Mouse (Mus musculus): ENCODE measurements around the gene Tbcc.
"Not testable (repeated sequence)": the region's sequence is repeated elsewhere in the genome, so short reads cannot be mapped to it uniquely, and the experiment has no call there.

The Tbcc gene

GRCm38 (mm10) chr17:46890116-46890815 lies at the start of gene Tbcc:
TSS of gene Tbcc (plus strand) at chr17:46890684.
- in situ Hi-C loops (cut with MboI, MseI) = no loop called here

- in situ Hi-C loops (cut with MboI, MseI) = loop anchor here in 1 of 2 experiments (5.0 kb wide), 1 partner anchor 51 kb away; no protein-coding TSS in a partner anchor
Observed at GRCm38 (mm10) chr17:46843022-46843421, 47.5 kb upstream of the Tbcc start.

- in situ Hi-C loops (cut with MboI, MseI) = loop anchor here in 1 of 2 experiments (5.0 kb wide), 1 partner anchor 51 kb away; no protein-coding TSS in a partner anchor
Observed at GRCm38 (mm10) chr17:46843716-46844115, 46.8 kb upstream of the Tbcc start.

- in situ Hi-C loops (cut with MboI, MseI) = loop anchor here in 1 of 2 experiments (5.0 kb wide), 1 partner anchor 53 kb away; no protein-coding TSS in a partner anchor
Observed at GRCm38 (mm10) chr17:46844811-46845210, 45.7 kb upstream of the Tbcc start.

GRCm38 (mm10) chr17:46845262-46845661 lies 45.2 kb upstream of the Tbcc start:
- in situ Hi-C loops (cut with MboI, MseI) = no loop called here

GRCm38 (mm10) chr17:46846573-46846972 lies 43.9 kb upstream of the Tbcc start:
- in situ Hi-C loops (cut with MboI, MseI) = not testable (repeated sequence)

- in situ Hi-C loops (cut with MboI, MseI) = no loop called here
Observed at GRCm38 (mm10) chr17:46847206-46847605, 43.3 kb upstream of the Tbcc start.

GRCm38 (mm10) chr17:46852725-46853124 lies 37.8 kb upstream of the Tbcc start:
- in situ Hi-C loops (cut with MboI, MseI) = no loop called here

GRCm38 (mm10) chr17:46853281-46853680 lies 37.2 kb upstream of the Tbcc start:
- in situ Hi-C loops (cut with MboI, MseI) = no loop called here

- in situ Hi-C loops (cut with MboI, MseI) = no loop called here
Observed at GRCm38 (mm10) chr17:46854096-46854495, 36.4 kb upstream of the Tbcc start.

GRCm38 (mm10) chr17:46854640-46855110 lies 35.8 kb upstream of the Tbcc start:
- in situ Hi-C loops (cut with MboI, MseI) = no loop called here

- in situ Hi-C loops (cut with MboI, MseI) = no loop called here
Observed at GRCm38 (mm10) chr17:46855328-46856106, 35.0 kb upstream of the Tbcc start.

GRCm38 (mm10) chr17:46856107-46856388 lies 34.4 kb upstream of the Tbcc start:
- in situ Hi-C loops (cut with MboI, MseI) = no loop called here

GRCm38 (mm10) chr17:46856471-46857360 lies 33.8 kb upstream of the Tbcc start:
- in situ Hi-C loops (cut with MboI, MseI) = no loop called here

- in situ Hi-C loops (cut with MboI, MseI) = no loop called here
Observed at GRCm38 (mm10) chr17:46857361-46857902, 33.1 kb upstream of the Tbcc start.

GRCm38 (mm10) chr17:46857903-46858748 lies 32.4 kb upstream of the Tbcc start, which contains the start of gene Bicral:
TSS of gene Bicral (minus strand) at chr17:46858482.
- in situ Hi-C loops (cut with MboI, MseI) = no loop called here

- in situ Hi-C loops (cut with MboI, MseI) = no loop called here
Observed at GRCm38 (mm10) chr17:46858749-46859444, 31.6 kb upstream of the Tbcc start.

GRCm38 (mm10) chr17:46860120-46860519 lies 30.4 kb upstream of the Tbcc start:
- in situ Hi-C loops (cut with MboI, MseI) = no loop called here

- in situ Hi-C loops (cut with MboI, MseI) = no loop called here
Observed at GRCm38 (mm10) chr17:46864566-46865195, 25.8 kb upstream of the Tbcc start.

All from T-helper 17 cell (primary cell).